Mouse (Mus musculus) erythroblast, embryonic 14.5 days (primary cell): ENCODE measurements around the gene Anln.

Experiments used
- GATA1 ChIP-seq: IDR thresholded peaks from 2 replicates; pipeline ENCODE4 v1.6.1; 2012; ENCODE audit warnings: low read length, inconsistent platforms, mixed read lengths
- TAL1 ChIP-seq: IDR thresholded peaks from 3 replicates; pipeline ENCODE4 v1.6.1; 2012; ENCODE audit warnings: low read length, inconsistent platforms, mixed read lengths

GRCm38 (mm10) chr9:22389736-22390245 lies 803 bp upstream of the Anln start:
- TF ChIP-seq GATA1 (no peak), TAL1 (no peak)
